Mouse (Mus musculus) ES-E14 (cell line): Measurements from ENCODE around the gene Gsg1. TPM values are rescaled to one million over a fixed set of nuclear protein-coding genes. Genes with fewer than 3 reads are reported as not detected.

Experiments
- DNase-seq: peaks from one replicate; pipeline ENCODE4 v3.0.0-alpha.2; 2013; ENCODE audit warnings: low read depth, low spot score
- H3K27ac ChIP-seq: 2 replicates; pipeline ENCODE4 v1.5.1; 2012; ENCODE audit warnings: low read depth, mild to moderate bottlenecking, low read length, moderate library complexity, mixed read lengths; ENCODE audit not compliant: poor library complexity, insufficient read depth, severe bottlenecking
- H3K36me3 ChIP-seq: 2 replicates; pipeline ENCODE4 v1.6.1; 2012; ENCODE audit warnings: mild to moderate bottlenecking, low read length, moderate library complexity, mixed read lengths; ENCODE audit not compliant: control insufficient read depth, poor library complexity, insufficient read depth, severe bottlenecking
- H3K4me1 ChIP-seq, 2 experiments: fragments of 150-350 bp in 1 of 2; sonication (generic) in 1 of 2; 2 replicates each; pipeline ENCODE4 v1.6.1; 2012; ENCODE audit warnings: low read length in 2 of 2, mild to moderate bottlenecking in 1 of 2, mixed read lengths in 1 of 2; ENCODE audit not compliant: control insufficient read depth in 2 of 2, insufficient read depth in 2 of 2, poor library complexity in 1 of 2
- H3K4me3 ChIP-seq, 2 experiments: fragments of 150-350 bp in 1 of 2; sonication (generic) in 1 of 2; 2 replicates each; pipeline ENCODE4 v1.5.1; 2012; ENCODE audit warnings: low read length in 2 of 2, low read depth in 1 of 2, mild to moderate bottlenecking in 1 of 2, mixed read lengths in 1 of 2; ENCODE audit not compliant: insufficient read depth in 1 of 2, poor library complexity in 1 of 2, severe bottlenecking in 1 of 2
- H3K9ac ChIP-seq: 2 replicates; pipeline ENCODE4 v1.6.1; 2012; ENCODE audit warnings: low read depth, mild to moderate bottlenecking, low read length, mixed read lengths; ENCODE audit not compliant: poor library complexity, insufficient read depth, severe bottlenecking
- H3K9me3 ChIP-seq: fragments of 150-350 bp; sonication (generic); 2 replicates; pipeline ENCODE4 v1.6.1; 2012; ENCODE audit warnings: low read depth, mild to moderate bottlenecking, low read length; ENCODE audit not compliant: control insufficient read depth, insufficient read depth
- CHD2 ChIP-seq: IDR thresholded peaks from 2 replicates; pipeline ENCODE4 v1.6.1; 2014; ENCODE audit warnings: mild to moderate bottlenecking, low read depth, low read length, inconsistent platforms
- HCFC1 ChIP-seq: IDR thresholded peaks from 2 replicates; pipeline ENCODE4 v1.6.1; 2012; ENCODE audit warnings: low read length, inconsistent platforms, borderline replicate concordance; ENCODE audit not compliant: insufficient read depth
- MAFK ChIP-seq: IDR thresholded peaks from 2 replicates; pipeline ENCODE4 v1.6.1; 2014; ENCODE audit warnings: mild to moderate bottlenecking, low read depth, low read length, inconsistent platforms; ENCODE audit not compliant: insufficient read depth
- ZC3H11A ChIP-seq: IDR thresholded peaks from 2 replicates; pipeline ENCODE4 v1.6.1; 2012; ENCODE audit warnings: low read depth, mild to moderate bottlenecking, inconsistent platforms, low read length, borderline replicate concordance
- ZNF384 ChIP-seq: IDR thresholded peaks from 2 replicates; pipeline ENCODE4 v1.6.1; 2012; ENCODE audit warnings: low read depth, low read length, inconsistent platforms
- in situ Hi-C, 2 experiments: fragments of 600-800 bp; cut with MboI; formaldehyde crosslinking; loops; one replicate each; pipeline ENCODE4 v1.15.1; 2025; ENCODE audit warnings: low sequenced_read_pairs in 2 of 2, inconsistent platforms in 1 of 2; ENCODE audit not compliant: unreplicated experiment in 2 of 2
- total RNA-seq: library from RNA; depleted of rRNA; stranded (reverse); fragments of 300-350 nt; gene quantifications from 2 replicates; pipeline ENCODE4 v1.2.3, GENCODE M21; 2012

Gsg1 gene
- total RNA-seq, 1 experiment, result 0.98 TPM

- in situ Hi-C loops, result no loop called here
- no peak overlapping the region for H3K27ac ChIP-seq
- H3K4me1 ChIP-seq, result 0 out of 4 replicates have a peak, but pooled peaks cover 0 to 2% of the 10 kb centered on the region in 2 experiments
- DNase-seq, result no peak
- H3K9ac ChIP-seq, result no peak overlapping the region
- no peaks in the 10 kb centered on the region for H3K9me3 ChIP-seq
- TF ChIP-seq HCFC1, result no peak
- no peak for TF ChIP-seq ZNF384
- no peak for TF ChIP-seq ZC3H11A
- no peak for TF ChIP-seq CHD2
- TF ChIP-seq MAFK, result no peak
- H3K4me3 ChIP-seq, result no peak overlapping the region
- H3K36me3 ChIP-seq, result no peaks in the 10 kb centered on the region
Observed at GRCm38 (mm10) chr6:135211169-135211568, 43.0 kb downstream of the Gsg1 start.

- Histone ChIP-seq H3K9ac (no peak overlapping the region), H3K4me1 (0 out of 4 replicates have a peak, but pooled peaks cover 0 to 2% of the 10 kb centered on the region in 2 experiments), H3K27ac (no peak overlapping the region), H3K36me3 (no peaks in the 10 kb centered on the region), H3K9me3 (no peaks in the 10 kb centered on the region), H3K4me3 (no peak overlapping the region)
- in situ Hi-C loops, result no loop called here
- no peak for DNase-seq
- TF ChIP-seq HCFC1, result no peak
- TF ChIP-seq MAFK, result no peak
- TF ChIP-seq CHD2, result no peak
- TF ChIP-seq ZNF384, result no peak
- TF ChIP-seq ZC3H11A, result no peak
Observed at GRCm38 (mm10) chr6:135206909-135207308, 47.2 kb downstream of the Gsg1 start.

- no peaks in the 10 kb centered on the region for H3K9me3 ChIP-seq
- DNase-seq, result no peak
- H3K9ac ChIP-seq, result no peak overlapping the region
- H3K4me3 ChIP-seq, result no peak overlapping the region
- in situ Hi-C loops, result no loop called here
- TF ChIP-seq ZC3H11A (no peak), CHD2 (no peak), HCFC1 (no peak), ZNF384 (no peak), MAFK (no peak)
- 0 out of 4 replicates have a peak, but pooled peaks cover 0 to 2% of the 10 kb centered on the region in 2 experiments for H3K4me1 ChIP-seq
- no peaks in the 10 kb centered on the region for H3K36me3 ChIP-seq
- no peak overlapping the region for H3K27ac ChIP-seq
Observed at GRCm38 (mm10) chr6:135205802-135206201, 48.3 kb downstream of the Gsg1 start.

GRCm38 (mm10) chr6:135204869-135205268 lies 49.3 kb downstream of the Gsg1 start:
- TF ChIP-seq HCFC1 (no peak), MAFK (no peak), ZC3H11A (no peak), CHD2 (no peak), ZNF384 (no peak)
- no peak overlapping the region for H3K9ac ChIP-seq
- 0 out of 4 replicates have a peak, but pooled peaks cover 0 to 2% of the 10 kb centered on the region in 2 experiments for H3K4me1 ChIP-seq
- H3K4me3 ChIP-seq, result no peak overlapping the region
- in situ Hi-C loops, result no loop called here
- H3K27ac ChIP-seq, result no peak overlapping the region
- DNase-seq, result no peak
- H3K36me3 ChIP-seq, result no peaks in the 10 kb centered on the region
- no peaks in the 10 kb centered on the region for H3K9me3 ChIP-seq
